Mouse (Mus musculus) ES-Bruce4 (cell line): ENCODE measurements around the gene St14.

ENCODE experiments used
- CTCF ChIP-seq: IDR thresholded peaks from one replicate; pipeline ENCODE4 v1.8.1; 2011; ENCODE audit warnings: low read depth, low read length
- EP300 ChIP-seq: IDR thresholded peaks from 2 replicates; pipeline ENCODE4 v1.6.1; 2011; ENCODE audit warnings: low read depth, low read length; ENCODE audit not compliant: insufficient read depth
- POLR2A ChIP-seq: IDR thresholded peaks from one replicate; pipeline ENCODE4 v1.8.1; 2011; ENCODE audit warnings: low read length; ENCODE audit not compliant: insufficient read depth

GRCm38 (mm10) chr9:31151050-31151449 lies 19.4 kb upstream of the St14 start:
- TF ChIP-seq CTCF: no peak
- TF ChIP-seq EP300: no peak
- TF ChIP-seq POLR2A: no peak
